Mouse (Mus musculus) neural tube, embryonic 14.5 days (tissue): ENCODE measurements around the gene Hrh1. TPM values are rescaled to one million over a fixed set of nuclear protein-coding genes. Genes with fewer than 3 reads are reported as not detected.
A peak's percentile ranks its signal among the peaks of the same experiment; 100 is the strongest.

Source experiments
- ATAC-seq: fragments of 200-750 bp; cut with Nextera tagmentation; 2 replicates; pipeline ENCODE4 v1.8.0; 2017; ENCODE audit warnings: low read depth, mild to moderate bottlenecking, moderate TSS enrichment, moderate library complexity
- H3K27ac ChIP-seq: fragments of 300-500 bp; sonication (generic); 2 replicates; pipeline ENCODE4 v1.5.1; 2014; ENCODE audit warnings: low read depth, mild to moderate bottlenecking, control low read depth, low read length, moderate library complexity, mixed read lengths
- H3K27me3 ChIP-seq: fragments of 300-500 bp; sonication (generic); 2 replicates; pipeline ENCODE4 v1.6.1; 2014; ENCODE audit warnings: low read length; ENCODE audit not compliant: control insufficient read depth, insufficient read depth
- H3K36me3 ChIP-seq: fragments of 300-500 bp; sonication (generic); 2 replicates; pipeline ENCODE4 v1.6.1; 2014; ENCODE audit warnings: low read length, mixed read lengths; ENCODE audit not compliant: control insufficient read depth, insufficient read depth
- H3K4me1 ChIP-seq: fragments of 300-500 bp; sonication (generic); 2 replicates; pipeline ENCODE4 v1.6.1; 2014; ENCODE audit warnings: low read length; ENCODE audit not compliant: control insufficient read depth, insufficient read depth
- H3K4me2 ChIP-seq: fragments of 300-500 bp; sonication (generic); 2 replicates; pipeline ENCODE4 v1.6.1; 2014; ENCODE audit warnings: mild to moderate bottlenecking, low read depth, low read length, control low read depth
- H3K4me3 ChIP-seq: fragments of 300-500 bp; sonication (generic); 2 replicates; pipeline ENCODE4 v1.5.1; 2014; ENCODE audit warnings: low read depth, low read length, control low read depth, mixed read lengths
- H3K9ac ChIP-seq: fragments of 300-500 bp; sonication (generic); replicated peaks from 2 replicates; pipeline ENCODE4 v1.6.1; 2014; ENCODE audit warnings: low read depth, mild to moderate bottlenecking, control low read depth, low read length, mixed read lengths
- H3K9me3 ChIP-seq: fragments of 300-500 bp; sonication (generic); 2 replicates; pipeline ENCODE4 v1.6.1; 2016; ENCODE audit warnings: low read length; ENCODE audit not compliant: control insufficient read depth
- WGBS: fragments of 180-500 bp; shearing (Covaris S2); extraction: QIAGEN DNeasy Blood & Tissue Kit; methylation state at CpG from one replicate; pipeline ENCODE4 v1.1.7; 2014; 5-methylcytosine and 5-hydroxymethylcytosine counted together
- polyA plus RNA-seq: library from polyadenylated mRNA; unstranded; fragments of >200 nt; fragmentation: Nextera tagmentation; extraction: Ambion mirVana; gene quantifications from 2 replicates; pipeline ENCODE4 v1.2.1, GENCODE M21; 2014

The Hrh1 gene
- polyA plus RNA-seq = 0.18 and 0.35 TPM in 2 replicates

DNA sequence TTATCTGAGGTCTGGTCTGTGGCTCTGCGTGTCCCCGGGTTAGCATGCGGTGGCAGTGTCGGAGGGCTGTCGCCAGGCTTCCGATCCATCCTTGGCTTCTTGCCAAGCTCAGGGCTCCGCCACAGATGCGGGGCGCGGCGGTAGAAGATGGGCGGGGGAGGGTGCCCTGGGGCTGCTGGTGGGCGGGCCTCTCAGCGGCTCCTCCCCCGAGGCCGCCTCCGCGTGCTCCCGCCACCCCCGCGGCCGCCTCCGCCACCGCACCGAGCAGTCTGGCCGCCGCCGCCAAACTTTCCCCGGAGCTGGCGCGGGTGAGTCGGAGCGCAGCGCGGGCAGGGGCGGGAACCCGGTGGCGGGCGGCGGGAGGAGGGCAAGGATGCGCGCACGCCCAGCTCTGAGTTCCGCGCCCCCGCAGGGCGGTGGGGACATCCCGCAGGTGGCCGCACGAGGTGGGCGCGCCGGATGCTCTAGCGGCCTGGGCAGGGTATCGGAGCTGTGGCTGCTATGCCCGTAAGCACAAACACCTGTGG lies at the start of gene Hrh1:
Gene Hrh1 (plus strand): TSS at position 246 of the 527 bp plus-strand sequence.
- Histone ChIP-seq H3K27me3 (peaks cover 26% of the 10 kb centered on the region), H3K9me3 (no peaks in the 10 kb centered on the region), H3K36me3 (no peaks in the 10 kb centered on the region), H3K4me2 (peak within 1 kb of the TSS; percentile 98), H3K27ac (no peak within 1 kb of the TSS), H3K9ac (peak within 1 kb of the TSS; percentile 47), H3K4me1 (0 out of 2 replicates have a peak, but pooled peaks cover 2% of the 10 kb centered on the region), H3K4me3 (peak within 1 kb of the TSS; percentile 44)
- peak; percentile 67; the same call in 1 of the 2 replicates for ATAC-seq
- WGBS = 1% methylated on average over 42 of the region's 56 CpGs

DNA sequence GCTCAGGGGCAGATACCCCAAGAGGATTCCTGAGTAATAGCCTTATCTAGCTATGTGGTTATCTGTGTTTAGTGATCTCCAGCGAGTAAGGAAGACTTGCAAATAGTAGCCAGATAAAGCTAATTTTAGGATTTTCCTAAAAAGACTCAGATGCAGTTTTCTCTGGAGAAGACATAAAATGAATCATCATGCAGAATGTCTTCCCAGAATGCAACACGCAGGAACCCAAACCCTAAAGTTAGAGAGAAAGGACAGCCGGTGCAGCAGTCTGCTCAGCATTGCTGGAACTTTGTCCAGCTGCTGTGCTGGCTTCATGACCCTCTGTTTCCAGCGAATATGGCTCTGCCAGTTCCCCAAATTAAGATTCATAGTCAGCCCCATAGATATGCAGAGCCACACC lies 43.1 kb upstream of the Hrh1 start:
- Histone ChIP-seq H3K4me1 (no peaks in the 10 kb centered on the region), H3K36me3 (no peaks in the 10 kb centered on the region), H3K4me3 (no peak overlapping the region), H3K27ac (no peak overlapping the region), H3K9ac (no peak overlapping the region), H3K9me3 (no peaks in the 10 kb centered on the region), H3K27me3 (no peaks in the 10 kb centered on the region), H3K4me2 (no peak overlapping the region)
- WGBS = 80% methylated on average over 4 of the region's 4 CpGs
- ATAC-seq = no peak

- Histone ChIP-seq H3K4me2 (no peak overlapping the region), H3K4me1 (no peaks in the 10 kb centered on the region), H3K9me3 (no peaks in the 10 kb centered on the region), H3K36me3 (no peaks in the 10 kb centered on the region), H3K4me3 (no peak overlapping the region), H3K9ac (no peak overlapping the region), H3K27ac (no peak overlapping the region), H3K27me3 (no peaks in the 10 kb centered on the region)
- WGBS = 50% methylated on average over 3 of the region's 3 CpGs
- no peak for ATAC-seq
Measured at GRCm38 (mm10) chr6:114358171-114358570, 39.6 kb upstream of the Hrh1 start.

- Histone ChIP-seq H3K4me3 (no peak overlapping the region), H3K36me3 (no peaks in the 10 kb centered on the region), H3K27me3 (no peaks in the 10 kb centered on the region), H3K4me2 (no peak overlapping the region), H3K27ac (no peak overlapping the region), H3K4me1 (no peaks in the 10 kb centered on the region), H3K9ac (no peak overlapping the region), H3K9me3 (no peaks in the 10 kb centered on the region)
- ATAC-seq = no peak
- 80% methylated on average over 4 of the region's 4 CpGs for WGBS
Measured at GRCm38 (mm10) chr6:114362355-114362754, 35.4 kb upstream of the Hrh1 start.

DNA sequence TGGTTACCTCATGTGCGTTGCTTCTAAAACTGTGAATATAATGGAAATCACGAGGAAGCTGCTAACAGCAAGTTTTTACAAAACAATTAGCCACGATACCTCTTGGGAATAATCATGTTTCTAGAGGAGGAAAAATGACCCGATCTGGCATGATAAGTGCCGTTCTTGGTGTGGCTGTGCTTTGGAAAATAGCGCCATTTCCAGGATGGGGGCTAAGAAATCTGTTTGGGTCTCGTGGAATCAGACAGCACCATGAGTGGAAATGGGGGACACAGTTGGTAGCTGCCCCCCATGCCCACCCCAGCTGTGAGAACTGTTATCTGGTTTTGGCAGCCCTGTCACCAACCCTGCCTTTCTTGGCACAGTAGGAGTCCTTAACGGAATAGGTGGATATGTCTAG lies 34.0 kb upstream of the Hrh1 start:
- no peak overlapping the region for H3K27ac ChIP-seq
- H3K9ac ChIP-seq = no peak overlapping the region
- no peaks in the 10 kb centered on the region for H3K4me1 ChIP-seq
- no peaks in the 10 kb centered on the region for H3K27me3 ChIP-seq
- no peak overlapping the region for H3K4me3 ChIP-seq
- no peak for ATAC-seq
- H3K4me2 ChIP-seq = no peak overlapping the region
- H3K9me3 ChIP-seq = no peaks in the 10 kb centered on the region
- no peaks in the 10 kb centered on the region for H3K36me3 ChIP-seq
- WGBS = 59% methylated on average over 8 of the region's 8 CpGs

GRCm38 (mm10) chr6:114364734-114365133 lies 33.0 kb upstream of the Hrh1 start:
- H3K4me3 ChIP-seq = no peak overlapping the region
- no peak overlapping the region for H3K9ac ChIP-seq
- no peaks in the 10 kb centered on the region for H3K9me3 ChIP-seq
- H3K27me3 ChIP-seq = no peaks in the 10 kb centered on the region
- no peak for ATAC-seq
- WGBS = 88% methylated on average over 5 of the region's 5 CpGs
- no peak overlapping the region for H3K4me2 ChIP-seq
- H3K27ac ChIP-seq = no peak overlapping the region
- H3K36me3 ChIP-seq = no peaks in the 10 kb centered on the region
- no peaks in the 10 kb centered on the region for H3K4me1 ChIP-seq

DNA sequence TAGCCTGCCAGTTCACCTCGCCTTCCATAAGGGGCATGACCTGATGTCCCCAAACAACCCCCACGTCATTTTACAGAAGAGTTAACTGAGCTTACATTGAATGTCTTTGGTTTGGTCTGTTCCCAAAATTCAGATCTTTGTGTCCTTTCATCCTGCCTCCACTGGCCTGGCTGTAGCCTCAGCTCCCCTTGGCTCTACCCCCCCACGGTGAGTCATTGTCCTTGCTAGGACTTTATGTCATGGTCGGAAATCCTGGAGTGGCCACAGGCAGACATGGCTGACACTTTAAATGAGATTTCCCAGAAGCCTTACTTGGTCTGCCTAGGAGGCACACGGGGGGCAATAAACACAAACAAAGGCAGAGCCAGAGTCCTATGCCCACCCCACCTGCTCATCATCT lies 31.5 kb upstream of the Hrh1 start:
- H3K9ac ChIP-seq = no peak overlapping the region
- WGBS = 56% methylated on average over 5 of the region's 5 CpGs
- H3K27me3 ChIP-seq = no peaks in the 10 kb centered on the region
- H3K27ac ChIP-seq = no peak overlapping the region
- no peaks in the 10 kb centered on the region for H3K9me3 ChIP-seq
- H3K36me3 ChIP-seq = no peaks in the 10 kb centered on the region
- H3K4me1 ChIP-seq = no peaks in the 10 kb centered on the region
- no peak overlapping the region for H3K4me3 ChIP-seq
- no peak overlapping the region for H3K4me2 ChIP-seq
- no peak for ATAC-seq

DNA sequence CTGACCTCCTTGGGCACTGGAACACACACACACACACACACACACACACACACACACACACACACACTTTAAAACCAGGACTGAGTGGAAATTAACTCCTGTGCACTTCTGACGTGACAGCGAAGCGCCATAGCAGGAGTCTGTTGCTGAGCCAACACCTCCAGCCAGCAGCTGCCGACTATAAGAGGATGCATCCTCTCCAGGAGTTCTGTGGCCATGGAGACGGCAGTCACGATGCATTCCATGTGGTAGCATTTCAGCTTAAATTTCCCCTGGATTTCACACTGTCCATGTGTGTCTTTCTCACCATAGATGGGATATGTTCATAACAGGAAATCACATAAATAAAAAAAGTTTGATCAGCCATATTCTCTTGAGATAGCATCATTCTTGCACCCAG lies 30.1 kb upstream of the Hrh1 start:
- Histone ChIP-seq H3K9ac (no peak overlapping the region), H3K4me3 (no peak overlapping the region), H3K27me3 (no peaks in the 10 kb centered on the region), H3K9me3 (no peaks in the 10 kb centered on the region), H3K4me2 (no peak overlapping the region), H3K27ac (no peak overlapping the region), H3K36me3 (no peaks in the 10 kb centered on the region), H3K4me1 (no peaks in the 10 kb centered on the region)
- no peak for ATAC-seq
- 67% methylated on average over 6 of the region's 6 CpGs for WGBS

- H3K36me3 ChIP-seq = no peaks in the 10 kb centered on the region
- H3K9me3 ChIP-seq = no peaks in the 10 kb centered on the region
- no peak overlapping the region for H3K27ac ChIP-seq
- WGBS = 75% methylated on average over 6 of the region's 6 CpGs
- H3K4me2 ChIP-seq = no peak overlapping the region
- no peak for ATAC-seq
- no peaks in the 10 kb centered on the region for H3K4me1 ChIP-seq
- no peak overlapping the region for H3K9ac ChIP-seq
- H3K4me3 ChIP-seq = no peak overlapping the region
- no peaks in the 10 kb centered on the region for H3K27me3 ChIP-seq
Measured at GRCm38 (mm10) chr6:114368196-114368595, 29.5 kb upstream of the Hrh1 start.
